Mouse (Mus musculus) CH12.LX (cell line): ENCODE data around the gene Fgfr2.

Experiments
- CTCF ChIP-seq, 2 experiments: IDR thresholded peaks in 1 of 2; conservative IDR thresholded peaks in 1 of 2; 2 replicates each; pipeline ENCODE4 v1.5.1; 2011 to 2012; ENCODE audit warnings: low read depth in 2 of 2, low read length in 2 of 2, improper control_type of control experiment in 1 of 2, inconsistent platforms in 1 of 2, mild to moderate bottlenecking in 1 of 2, moderate library complexity in 1 of 2
- EP300 ChIP-seq: IDR thresholded peaks from 2 replicates; pipeline ENCODE4 v1.6.1; 2011; ENCODE audit warnings: low read length, improper control_type of control experiment
- JUN ChIP-seq: IDR thresholded peaks from 2 replicates; pipeline ENCODE4 v1.6.1; 2011; ENCODE audit warnings: low read depth, mild to moderate bottlenecking, low read length, improper control_type of control experiment, moderate library complexity; ENCODE audit not compliant: insufficient read depth
- JUND ChIP-seq: conservative IDR thresholded peaks from 2 replicates; pipeline ENCODE4 v1.6.1; 2011; ENCODE audit warnings: low read depth, low read length, improper control_type of control experiment
- KAT2A ChIP-seq: IDR thresholded peaks from 2 replicates; pipeline ENCODE4 v1.6.1; 2012; ENCODE audit warnings: low read length, improper control_type of control experiment, inconsistent platforms; ENCODE audit not compliant: insufficient replicate concordance
- MAX ChIP-seq: IDR thresholded peaks from 2 replicates; pipeline ENCODE4 v1.6.1; 2011; ENCODE audit warnings: low read length, improper control_type of control experiment
- MEF2A ChIP-seq: IDR thresholded peaks from 2 replicates; pipeline ENCODE4 v1.6.1; 2014; ENCODE audit warnings: low read depth, mild to moderate bottlenecking, inconsistent platforms, low read length, improper control_type of control experiment, borderline replicate concordance
- POLR2A ChIP-seq: IDR thresholded peaks from 2 replicates; pipeline ENCODE4 v1.6.1; 2011; ENCODE audit warnings: low read depth, mild to moderate bottlenecking, improper control_type of control experiment, low read length
- ZKSCAN1 ChIP-seq: IDR thresholded peaks from 2 replicates; pipeline ENCODE4 v1.6.1; 2012; ENCODE audit warnings: low read depth, inconsistent platforms, low read length, improper control_type of control experiment, borderline replicate concordance
- ZNF384 ChIP-seq: IDR thresholded peaks from 2 replicates; pipeline ENCODE4 v1.6.1; 2012; ENCODE audit warnings: low read depth, low read length, improper control_type of control experiment, inconsistent platforms

DNA sequence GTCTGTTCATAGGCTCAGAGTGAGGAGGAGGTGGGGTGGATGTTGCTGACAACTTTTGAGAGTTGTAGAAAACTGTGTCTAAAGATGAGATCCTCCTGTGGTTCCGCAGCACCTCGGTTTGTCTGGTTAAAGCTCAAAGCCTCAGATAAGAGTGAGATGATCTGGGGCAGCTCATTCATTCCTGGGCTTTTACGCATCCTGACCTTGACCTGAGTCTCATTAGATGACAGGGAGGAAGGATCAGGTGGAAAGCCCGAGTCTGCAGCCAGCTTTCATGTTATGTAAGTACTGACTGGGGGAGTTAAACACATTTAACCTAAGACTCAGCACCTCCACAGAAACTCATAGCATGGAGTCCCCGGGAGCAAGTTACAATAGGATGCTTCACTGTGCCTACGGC lies 1096.5 kb downstream of the Fgfr2 start:
- TF ChIP-seq CTCF (conservative IDR thresholded peaks at IDR 0.05 in 1 of 2, IDR thresholded peaks at IDR 0.05 in 1 of 2; ENCODE audit: low read depth in 2 of 2, low read length in 2 of 2) (no peak), MAX (no peak), ZKSCAN1 (no peak), POLR2A (no peak), JUND (no peak), ZNF384 (no peak), JUN (no peak), MEF2A (no peak), KAT2A (no peak), EP300 (no peak)
